Mouse (Mus musculus): ENCODE results near the gene Prr22. TPM values are rescaled to one million over a fixed set of nuclear protein-coding genes. Genes with fewer than 3 reads are reported as not detected.

Prr22 gene
- total RNA-seq, 2 experiments from 2014 or later, result 0.88 to 1.1 TPM

GRCm38 (mm10) chr17:56759261-56759660, 10.8 kb upstream of the Prr22 start:
- DNase-seq (ENCODE audit: low spot score in 2 of 2), result no peak

GRCm38 (mm10) chr17:56761077-56761476, 9.0 kb upstream of the Prr22 start:
- DNase-seq (ENCODE audit: low spot score in 2 of 2), result no peak

GRCm38 (mm10) chr17:56761991-56762410, 8.0 kb upstream of the Prr22 start:
- peak; percentile 82 to 91 for DNase-seq (ENCODE audit: low spot score in 2 of 2)

GRCm38 (mm10) chr17:56762769-56763731, 7.0 kb upstream of the Prr22 start:
- DNase-seq (ENCODE audit: low spot score in 2 of 2), result peak; percentile 48 to 53

- no peak for DNase-seq (ENCODE audit: low spot score in 2 of 2)
Observed at GRCm38 (mm10) chr17:56763741-56764250, 6.3 kb upstream of the Prr22 start.

- DNase-seq (ENCODE audit: low spot score in 2 of 2), result peak; percentile 74 to 89
Observed at GRCm38 (mm10) chr17:56764474-56765354, 5.3 kb upstream of the Prr22 start, which contains the start of gene Dus3l. Gene Dus3l (plus strand): TSS chr17:56764757.

- no peak for DNase-seq (ENCODE audit: low spot score in 2 of 2)
Observed at GRCm38 (mm10) chr17:56765431-56765830, 4.6 kb upstream of the Prr22 start.

GRCm38 (mm10) chr17:56766631-56767405, 3.2 kb upstream of the Prr22 start:
- no peak for DNase-seq (ENCODE audit: low spot score in 2 of 2)

- DNase-seq (ENCODE audit: low spot score in 2 of 2), result no peak
Observed at GRCm38 (mm10) chr17:56767531-56768135, 2.4 kb upstream of the Prr22 start.

GRCm38 (mm10) chr17:56768941-56769340, 1.1 kb upstream of the Prr22 start:
- DNase-seq (ENCODE audit: low spot score in 2 of 2), result no peak

- DNase-seq (ENCODE audit: low spot score in 2 of 2), result no peak
Observed at GRCm38 (mm10) chr17:56777568-56777967, 7.5 kb downstream of the Prr22 start.

- DNase-seq (ENCODE audit: low spot score in 2 of 2), result no peak
Observed at GRCm38 (mm10) chr17:56778779-56779362, 8.8 kb downstream of the Prr22 start.

GRCm38 (mm10) chr17:56780291-56780978, 10.4 kb downstream of the Prr22 start:
- no peak for DNase-seq (ENCODE audit: low spot score in 2 of 2)

- no peak for DNase-seq (ENCODE audit: low spot score in 2 of 2)
Observed at GRCm38 (mm10) chr17:56788886-56789285, 18.8 kb downstream of the Prr22 start.

GRCm38 (mm10) chr17:56789286-56789685, 19.2 kb downstream of the Prr22 start:
- DNase-seq (ENCODE audit: low spot score in 2 of 2), result no peak

- DNase-seq (ENCODE audit: low spot score in 2 of 2), result no peak
Observed at GRCm38 (mm10) chr17:56792588-56792987, 22.5 kb downstream of the Prr22 start.

- no peak for DNase-seq (ENCODE audit: low spot score in 2 of 2)
Observed at GRCm38 (mm10) chr17:56793614-56794319, 23.7 kb downstream of the Prr22 start.

GRCm38 (mm10) chr17:56799276-56799675, 29.2 kb downstream of the Prr22 start:
- no peak for DNase-seq (ENCODE audit: low spot score in 2 of 2)

GRCm38 (mm10) chr17:56802065-56802464, 32.0 kb downstream of the Prr22 start:
- DNase-seq (ENCODE audit: low spot score in 2 of 2), result no peak
